Mouse (Mus musculus) layer of hippocampus, adult 18-20 months (tissue): ENCODE measurements around the gene B230104I21Rik. TPM values are rescaled to one million over a fixed set of nuclear protein-coding genes. Genes with fewer than 3 reads are reported as not detected.

Experiments
- DNase-seq, 2 experiments: peaks; one replicate each; pipeline ENCODE4 v3.0.0; 2022; ENCODE audit warnings: low spot score in 2 of 2
- long read RNA-seq: library from polyadenylated mRNA; stranded (forward); transcript quantifications from one replicate; pipeline ENCODE4 v2.0.0, GENCODE M21; 2021
- total RNA-seq, 2 experiments: library from RNA; stranded (reverse); gene quantifications; 2 replicates each; pipeline ENCODE4 v1.2.3; 2021

The B230104I21Rik gene
- under 1 TPM in 1 of 2 experiments, not detected in 1; 0.53 TPM for total RNA-seq
- long read RNA-seq: 0 reads

GRCm38 (mm10) chr4:154335761-154336160 lies at the start of gene B230104I21Rik:
B230104I21Rik (plus strand) TSS chr4:154336127.
- DNase-seq: peak; percentile 26 to 59

- DNase-seq: no peak
Observed at GRCm38 (mm10) chr4:154293735-154294201, 42.2 kb upstream of the B230104I21Rik start.

GRCm38 (mm10) chr4:154294262-154294731 lies 41.6 kb upstream of the B230104I21Rik start:
- DNase-seq: no peak

- no peak for DNase-seq
Observed at GRCm38 (mm10) chr4:154297761-154298160, 38.2 kb upstream of the B230104I21Rik start.

DNA sequence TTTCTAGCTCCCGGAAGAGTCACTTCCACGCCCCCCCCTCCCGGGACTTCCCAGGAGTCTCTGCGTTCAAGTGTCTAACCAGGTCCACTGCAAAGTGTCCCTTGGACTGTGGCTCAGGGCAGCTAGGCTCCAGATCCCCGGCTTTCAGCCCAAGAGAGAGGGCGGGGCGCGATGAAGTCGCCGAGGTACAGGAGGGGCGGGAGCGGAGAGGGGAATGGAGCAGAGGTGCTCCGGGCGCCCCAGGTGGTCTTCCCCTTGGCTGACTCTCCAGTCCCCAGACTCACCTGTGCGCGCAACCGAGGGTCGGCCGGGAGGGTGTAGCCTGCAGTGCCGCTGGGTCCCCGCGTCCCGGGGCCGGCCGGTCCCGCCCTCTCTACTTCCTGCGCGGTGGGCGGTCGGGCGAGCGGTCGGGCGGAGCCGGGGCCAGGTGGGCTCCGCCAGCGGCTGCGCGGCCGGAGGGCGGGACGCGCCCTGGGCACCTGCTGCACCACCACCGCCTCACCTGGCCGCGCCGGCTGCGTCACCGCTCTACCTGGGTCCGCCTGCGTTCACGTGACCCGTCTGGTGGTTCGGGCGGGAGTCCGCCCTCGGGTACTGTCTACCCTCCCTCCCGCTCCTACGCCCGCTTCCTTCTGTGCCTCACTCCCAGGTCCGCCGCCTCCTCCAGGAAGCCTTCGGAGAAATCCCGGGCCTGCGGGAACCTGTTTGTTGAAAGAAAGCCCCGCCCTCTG lies 36.2 kb upstream of the B230104I21Rik start:
- DNase-seq: no peak

GRCm38 (mm10) chr4:154301466-154301881 lies 34.5 kb upstream of the B230104I21Rik start, which contains the start of gene Arhgef16:
Arhgef16 (minus strand) TSS chr4:154301676.
- peak; percentile 31 to 53 for DNase-seq

GRCm38 (mm10) chr4:154309131-154309530 lies 26.8 kb upstream of the B230104I21Rik start:
- DNase-seq: no peak

GRCm38 (mm10) chr4:154310576-154311262 lies 25.2 kb upstream of the B230104I21Rik start:
- no peak for DNase-seq

- DNase-seq: no peak
Observed at GRCm38 (mm10) chr4:154312143-154312812, 23.6 kb upstream of the B230104I21Rik start.

- peak in 1 of 2 experiments; percentile 42 for DNase-seq
Observed at GRCm38 (mm10) chr4:154312935-154313621, 22.8 kb upstream of the B230104I21Rik start.

GRCm38 (mm10) chr4:154313622-154313967 lies 22.3 kb upstream of the B230104I21Rik start:
- DNase-seq: no peak

DNA sequence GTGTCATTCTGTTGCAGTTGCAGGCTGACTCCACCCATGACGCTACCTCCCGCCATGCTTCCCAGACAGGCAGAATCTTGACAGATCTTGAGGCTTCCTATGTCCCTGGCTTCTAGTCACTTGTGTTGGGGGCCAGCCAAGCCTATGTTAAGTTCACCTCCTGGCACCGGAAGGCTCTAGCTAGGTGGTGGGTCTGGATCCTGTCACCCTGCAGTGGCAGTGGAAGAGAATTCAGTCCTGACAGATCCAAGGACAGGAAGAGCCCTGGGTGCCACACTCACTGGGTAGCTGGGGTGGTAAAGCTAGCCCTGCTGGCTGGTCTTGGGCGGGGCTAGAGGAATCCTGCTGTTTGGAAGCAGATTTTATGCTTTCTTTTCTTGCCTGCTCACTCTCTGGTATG lies 10.5 kb upstream of the B230104I21Rik start:
- DNase-seq: no peak

- no peak for DNase-seq
Observed at GRCm38 (mm10) chr4:154328431-154328830, 7.5 kb upstream of the B230104I21Rik start.

DNA sequence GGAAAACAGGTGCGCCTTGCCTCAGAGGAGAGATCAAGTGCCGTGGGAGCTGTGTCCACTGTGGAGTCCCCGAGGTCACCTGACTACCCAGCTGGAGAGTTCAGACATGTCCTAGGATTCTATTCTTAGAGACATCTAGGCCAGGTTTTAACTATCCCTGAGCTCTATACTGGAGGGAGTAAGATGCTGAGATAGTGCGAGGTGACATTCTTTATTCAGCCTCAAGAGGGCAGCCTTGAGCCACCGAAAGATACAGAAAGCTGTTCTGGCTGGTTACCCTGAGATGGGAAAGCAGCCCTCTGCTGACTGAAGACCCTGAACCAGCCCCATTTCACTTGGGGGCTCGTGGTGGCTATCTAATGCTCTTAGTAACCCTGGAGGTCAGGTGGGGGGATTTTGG lies 7.1 kb upstream of the B230104I21Rik start:
- peak; percentile 61 to 90 for DNase-seq

- DNase-seq: no peak
Observed at GRCm38 (mm10) chr4:154330001-154330400, 5.9 kb upstream of the B230104I21Rik start.

- DNase-seq: no peak
Observed at GRCm38 (mm10) chr4:154331271-154331670, 4.7 kb upstream of the B230104I21Rik start.

- DNase-seq: no peak
Observed at GRCm38 (mm10) chr4:154333300-154333699, 2.6 kb upstream of the B230104I21Rik start.

DNA sequence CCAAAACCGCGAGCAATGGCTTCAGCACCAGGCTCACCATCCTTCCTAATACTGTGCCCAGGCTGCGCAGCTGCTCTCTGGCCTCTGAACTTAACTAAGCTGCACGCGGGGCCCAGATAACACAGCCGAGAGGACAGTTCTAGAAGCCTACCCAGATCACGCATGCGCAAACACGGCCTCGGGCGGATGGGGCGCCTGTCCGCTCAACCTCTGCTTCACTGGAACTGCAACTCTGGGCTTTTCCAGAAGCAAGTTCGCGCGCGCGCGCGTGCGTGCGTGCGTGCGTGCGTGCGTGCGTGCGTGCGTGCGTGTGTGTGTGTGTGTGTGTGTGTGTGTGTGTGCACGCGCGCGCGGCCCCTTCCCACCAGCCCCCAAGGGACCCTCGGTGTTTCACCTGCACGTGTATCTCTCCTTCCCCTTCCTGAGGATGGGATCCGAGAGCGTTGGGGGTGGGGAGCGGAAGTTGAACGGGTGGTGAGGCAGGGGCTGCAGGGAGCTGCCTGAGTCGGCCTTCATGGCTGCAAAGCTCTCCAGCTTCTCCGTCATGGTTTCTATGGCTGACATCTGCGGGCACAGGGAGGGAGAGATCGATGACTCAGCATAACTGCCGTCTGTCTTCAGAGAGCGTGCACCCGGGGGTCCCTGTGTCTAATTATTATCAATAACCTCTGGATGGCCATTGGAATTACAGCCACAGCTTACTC lies 1.1 kb upstream of the B230104I21Rik start:
- no peak for DNase-seq

DNA sequence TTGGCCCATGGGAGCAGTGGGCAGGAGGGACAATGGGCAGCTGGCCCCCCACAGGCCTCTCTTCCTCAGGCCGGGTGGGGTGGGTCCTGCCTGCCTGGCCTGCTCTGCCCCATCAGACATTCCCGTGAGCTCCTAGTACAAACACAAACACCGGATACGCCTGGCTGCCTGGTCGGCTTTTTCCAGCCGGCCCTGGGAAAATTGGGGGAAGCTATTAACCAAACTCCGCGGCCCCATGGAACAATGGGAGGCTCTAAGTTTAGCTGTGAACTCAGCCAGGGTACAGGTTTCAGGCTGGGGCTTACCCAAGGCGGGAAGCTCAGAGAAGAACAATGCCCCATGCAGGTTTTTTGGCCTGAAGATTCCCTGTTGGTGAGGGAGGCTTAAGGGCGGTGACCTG lies 723 bp downstream of the B230104I21Rik start:
- DNase-seq: no peak

DNA sequence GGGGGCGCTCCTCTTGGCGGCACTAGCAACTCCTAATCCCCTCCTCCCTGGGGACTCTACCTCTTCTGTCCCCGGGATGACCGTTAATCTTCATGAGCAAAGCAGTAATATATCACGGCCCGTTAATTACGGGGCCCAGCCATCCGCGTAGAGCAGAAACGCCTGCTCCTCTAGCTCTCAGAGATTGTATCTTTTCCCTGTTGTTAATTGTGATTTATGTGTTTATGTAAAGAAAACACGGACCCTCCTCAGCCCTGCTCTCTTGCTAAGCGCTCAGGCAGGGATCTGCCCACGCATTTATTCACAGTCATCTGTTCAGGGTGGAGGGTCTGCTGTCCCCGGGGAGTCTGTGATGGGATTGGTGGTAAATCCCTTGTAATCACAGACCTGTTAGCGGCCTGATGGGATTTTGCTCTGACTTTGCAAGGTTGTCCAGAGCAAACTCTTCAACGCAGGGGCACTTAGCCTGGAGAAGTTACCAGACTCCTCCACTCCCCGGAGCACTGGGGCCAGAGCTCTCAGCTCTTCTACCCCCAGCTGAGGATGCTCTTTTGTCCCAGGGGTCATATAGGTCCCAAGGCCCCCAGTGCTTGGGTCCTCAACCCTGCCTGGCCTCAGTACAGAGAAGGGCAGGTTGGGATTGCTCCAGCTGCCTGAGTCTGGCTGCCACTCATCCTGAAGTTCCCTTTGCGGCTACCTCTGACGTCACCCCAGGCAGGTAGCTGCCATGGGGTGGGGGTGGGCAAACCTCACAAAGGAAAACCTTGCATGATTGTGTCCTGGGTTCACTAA lies 11.0 kb downstream of the B230104I21Rik start:
- no peak for DNase-seq
